Mouse (Mus musculus) E14TG2a.4 (cell line): Measurements from ENCODE around the gene Lypd6.

Experiments used
- CTCF ChIP-seq: conservative IDR thresholded peaks from 2 replicates; pipeline ENCODE4 v1.5.1; 2014; ENCODE audit warnings: low read length
- NANOG ChIP-seq: IDR thresholded peaks from 2 replicates; pipeline ENCODE4 v1.6.1; 2014; ENCODE audit warnings: borderline replicate concordance, low read length, mixed read lengths

DNA sequence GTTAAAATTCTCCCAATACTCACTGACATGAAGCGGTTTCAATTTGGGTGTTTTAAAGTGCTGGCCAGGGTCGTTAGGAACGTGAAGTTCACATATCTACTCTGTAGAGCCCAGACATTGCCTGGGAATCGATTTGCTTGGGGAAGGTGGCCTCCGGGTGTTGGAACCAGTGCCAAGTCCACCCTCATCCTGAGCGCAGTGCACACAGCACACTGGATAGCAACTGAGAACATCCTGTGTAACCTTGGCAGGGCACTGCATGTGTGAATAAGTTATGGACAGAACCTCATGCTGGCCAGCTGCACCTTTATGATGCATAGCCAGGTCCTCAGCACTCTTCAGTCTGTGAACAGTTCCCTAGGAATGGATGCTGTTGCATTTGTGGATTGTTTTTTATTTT is 77.4 kb downstream of the Lypd6 start:
- TF ChIP-seq NANOG (no peak), CTCF (no peak)
